Mouse (Mus musculus): Measurements from ENCODE around the gene Sema4a.

Sema4a gene

DNA sequence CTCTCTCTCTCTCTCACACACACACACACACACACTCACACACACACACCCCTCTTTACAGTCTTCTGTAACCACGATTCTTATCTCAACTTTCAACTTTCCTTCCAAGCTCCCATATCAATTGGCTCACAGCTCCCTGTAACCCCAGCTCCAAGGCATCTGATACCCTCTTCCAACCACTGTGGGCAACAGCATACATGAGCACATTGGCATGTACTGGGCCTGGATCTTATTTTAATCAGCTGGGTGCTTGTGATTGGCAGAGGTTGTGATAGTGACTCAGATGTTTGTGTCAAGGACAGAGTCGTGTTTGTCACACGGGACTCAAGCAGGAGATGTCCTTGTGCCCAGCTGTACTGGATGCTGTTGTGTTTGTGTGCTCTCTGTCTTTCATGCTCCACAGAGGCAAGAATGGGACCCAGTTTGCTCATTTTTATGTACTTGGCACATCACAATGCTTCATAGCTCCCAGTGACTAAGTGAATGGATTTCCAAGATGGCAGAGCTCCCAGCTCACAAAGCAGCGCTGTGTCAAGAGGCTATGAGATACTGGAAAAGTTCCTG lies 33.6 kb downstream of the Sema4a start:
- DNase-seq (ENCODE audit: low spot score in 2 of 2) = no peak

DNA sequence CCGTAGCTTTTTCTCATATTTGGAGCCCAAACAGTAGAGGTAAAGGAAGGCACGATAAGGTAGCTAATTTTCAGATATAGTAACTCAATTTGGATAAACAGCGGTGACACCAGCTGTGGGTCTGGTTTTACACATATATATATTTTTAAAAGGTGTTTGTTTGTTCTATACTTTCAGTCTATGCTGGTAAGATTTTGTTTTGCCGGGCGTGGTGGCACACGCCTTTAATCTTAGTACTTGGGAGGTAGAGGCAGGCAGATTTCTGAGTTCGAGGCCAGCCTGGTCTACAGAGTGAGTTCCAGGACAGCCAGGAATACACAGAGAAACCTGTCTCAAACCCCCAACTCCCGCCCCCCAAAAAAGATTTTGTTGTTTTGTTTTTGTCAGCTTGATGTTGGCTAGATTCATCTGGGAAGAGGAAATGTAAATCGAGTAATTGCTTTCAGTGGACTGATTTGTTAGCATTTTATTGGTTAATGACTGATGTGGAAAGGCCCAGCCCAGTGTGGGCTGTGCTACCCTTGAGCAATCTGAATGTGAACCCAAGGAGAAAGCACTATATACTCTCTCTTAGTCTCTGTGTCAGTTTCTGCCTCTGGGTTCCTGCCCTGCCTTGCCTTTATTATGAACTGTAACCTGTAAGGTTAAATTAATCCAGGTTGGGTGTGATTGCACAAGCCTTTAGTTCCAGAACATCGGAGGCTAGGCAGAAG lies 35.1 kb downstream of the Sema4a start:
- no peak for DNase-seq (ENCODE audit: low spot score in 2 of 2)

- DNase-seq (ENCODE audit: low spot score in 2 of 2) = no peak
Observed at GRCm38 (mm10) chr3:88425330-88425689, 35.7 kb downstream of the Sema4a start.

- DNase-seq (ENCODE audit: low spot score in 2 of 2) = peak; percentile 93 to 96
Observed at GRCm38 (mm10) chr3:88424605-88425329, 36.2 kb downstream of the Sema4a start, which contains the start of gene Slc25a44. TSS of gene Slc25a44 (minus strand) at chr3:88425139.

- no peak for DNase-seq (ENCODE audit: low spot score in 2 of 2)
Observed at GRCm38 (mm10) chr3:88422020-88422720, 38.8 kb downstream of the Sema4a start.

GRCm38 (mm10) chr3:88420771-88421170 lies 40.2 kb downstream of the Sema4a start:
- DNase-seq (ENCODE audit: low spot score in 2 of 2) = no peak

GRCm38 (mm10) chr3:88418016-88418415 lies 43.0 kb downstream of the Sema4a start:
- DNase-seq (ENCODE audit: low spot score in 2 of 2) = no peak

GRCm38 (mm10) chr3:88415668-88416067 lies 45.3 kb downstream of the Sema4a start:
- DNase-seq (ENCODE audit: low spot score in 2 of 2) = no peak

- DNase-seq (ENCODE audit: low spot score in 2 of 2) = no peak
Observed at GRCm38 (mm10) chr3:88412636-88413035, 48.3 kb downstream of the Sema4a start.

DNA sequence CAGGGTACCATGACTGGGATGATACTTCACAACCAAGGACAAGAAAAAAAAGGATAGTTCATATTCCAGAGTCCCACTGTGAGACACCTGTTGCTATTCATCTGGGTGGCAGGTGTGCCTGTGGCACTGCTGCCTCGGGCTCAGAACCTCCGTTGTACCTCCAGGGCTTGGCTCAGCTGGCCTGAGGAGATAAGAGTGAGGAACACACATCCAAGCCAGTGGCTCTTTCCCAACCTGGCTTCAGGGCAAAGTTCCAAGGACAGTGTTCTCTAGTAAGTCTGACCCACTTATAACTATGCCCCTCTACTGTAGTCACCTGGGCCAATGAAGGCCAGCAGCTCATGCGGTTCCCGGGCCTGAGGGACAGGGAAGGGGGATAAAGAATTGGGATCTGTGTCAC lies 49.3 kb downstream of the Sema4a start:
- no peak for DNase-seq (ENCODE audit: low spot score in 2 of 2)

- no peak for DNase-seq (ENCODE audit: low spot score in 2 of 2)
Observed at GRCm38 (mm10) chr3:88410645-88411031, 50.3 kb downstream of the Sema4a start.

DNA sequence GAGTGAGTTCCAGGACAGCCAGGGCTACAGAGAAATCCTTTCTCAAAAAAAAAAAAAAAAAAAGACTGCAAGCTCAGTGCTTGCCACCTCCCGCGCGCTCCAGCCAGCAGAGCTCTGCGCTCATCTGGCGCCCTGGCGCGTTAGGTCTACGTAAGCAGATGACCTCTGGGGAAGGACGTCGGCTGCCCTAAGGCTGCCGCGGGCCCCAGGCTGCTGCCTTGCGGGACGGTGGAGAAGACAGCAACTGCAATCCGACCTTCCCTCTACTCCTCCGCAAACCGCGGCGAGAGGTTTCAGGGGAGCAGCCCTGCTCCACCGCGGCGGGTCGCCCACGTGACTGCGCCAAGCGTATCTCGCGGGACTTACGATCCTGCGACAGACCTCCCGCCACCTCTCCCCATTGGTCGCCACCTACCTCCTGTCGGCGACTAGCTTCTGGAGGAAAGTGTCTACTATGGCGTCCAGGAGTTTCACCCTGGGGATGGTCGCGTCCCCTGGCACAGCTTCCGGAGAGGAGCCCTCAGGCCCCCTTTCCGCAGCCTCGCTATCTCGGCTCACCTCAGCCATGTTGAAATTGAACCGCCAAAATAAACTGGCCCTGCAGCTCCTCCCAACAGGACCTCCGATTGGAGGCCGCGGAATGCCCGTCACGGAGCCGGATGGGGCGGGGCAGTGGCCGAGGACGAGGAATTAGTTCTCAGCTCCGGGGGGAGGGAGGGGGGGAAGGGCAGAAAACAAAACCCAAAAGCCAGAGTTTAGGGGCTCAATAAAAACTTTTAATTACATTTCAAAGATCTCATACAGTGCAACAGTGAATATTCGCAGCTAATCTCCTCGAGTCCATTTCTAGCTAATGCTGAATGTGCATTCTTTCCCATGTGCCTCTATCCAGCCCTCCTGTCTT lies 51.0 kb downstream of the Sema4a start, which contains the start of gene Pmf1:
Pmf1 (minus strand) TSS at position 591 of the 904 bp plus-strand sequence.
- DNase-seq (ENCODE audit: low spot score in 2 of 2) = peak; percentile 84 to 87

DNA sequence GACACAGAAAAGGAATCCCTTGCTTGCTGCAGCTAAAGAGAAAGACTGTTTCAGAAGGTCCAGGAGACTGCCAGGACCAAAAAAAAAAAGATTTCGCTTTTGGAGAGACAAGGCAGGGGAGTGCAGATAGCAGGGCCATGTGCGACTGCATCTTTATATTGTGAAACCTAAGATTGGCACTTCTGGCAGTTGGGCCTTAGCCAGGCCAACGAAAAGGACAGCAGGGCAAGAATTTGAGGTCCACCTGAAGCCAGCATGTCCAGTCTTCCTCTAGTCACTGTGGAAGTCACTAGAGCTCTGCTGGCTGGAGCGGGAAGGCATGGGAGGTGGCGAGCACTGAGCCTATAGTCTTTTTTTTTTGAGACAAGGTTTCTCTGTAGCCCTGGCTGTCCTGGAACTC lies 52.0 kb downstream of the Sema4a start:
- no peak for DNase-seq (ENCODE audit: low spot score in 2 of 2)

- no peak for DNase-seq (ENCODE audit: low spot score in 2 of 2)
Observed at GRCm38 (mm10) chr3:88407529-88407928, 53.5 kb downstream of the Sema4a start.

- peak; percentile 25 to 39 for DNase-seq (ENCODE audit: low spot score in 2 of 2)
Observed at GRCm38 (mm10) chr3:88407090-88407489, 53.9 kb downstream of the Sema4a start.

DNA sequence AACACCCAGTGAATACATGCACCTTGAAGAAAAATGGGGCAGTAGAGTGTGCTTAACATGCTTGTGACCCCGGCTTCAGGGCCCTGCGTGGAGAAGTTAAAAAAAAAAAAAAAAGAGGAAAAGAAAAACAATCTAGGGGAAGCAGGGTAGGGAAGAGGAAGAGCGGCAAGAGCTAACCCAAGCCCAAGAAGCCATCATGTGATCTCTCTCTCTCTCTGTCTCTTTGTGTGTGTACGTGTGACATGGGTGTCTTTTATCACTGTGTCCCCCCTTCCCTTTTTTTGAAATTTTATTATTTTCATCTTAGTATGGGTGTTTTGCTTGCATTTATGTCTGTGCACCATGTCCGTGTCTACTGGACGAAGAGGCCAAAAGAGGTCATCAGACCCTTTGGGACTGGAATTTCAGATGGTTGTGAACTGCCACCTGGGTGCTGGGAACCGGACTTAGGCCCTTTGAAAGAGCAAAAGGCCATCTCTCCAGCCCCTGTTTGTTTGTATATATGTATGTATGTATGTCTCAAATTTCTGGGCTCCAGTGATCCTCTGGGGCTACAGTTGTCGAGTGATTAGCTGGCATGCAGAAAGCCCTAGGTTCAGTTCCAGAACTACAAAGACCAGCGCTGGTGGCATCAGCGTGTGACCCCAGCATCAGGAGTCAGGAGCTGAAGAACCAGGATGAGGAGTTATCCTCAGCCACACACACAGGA lies 57.3 kb downstream of the Sema4a start:
- DNase-seq (ENCODE audit: low spot score in 2 of 2) = no peak

- no peak for DNase-seq (ENCODE audit: low spot score in 2 of 2)
Observed at GRCm38 (mm10) chr3:88398666-88399065, 62.3 kb downstream of the Sema4a start.

DNA sequence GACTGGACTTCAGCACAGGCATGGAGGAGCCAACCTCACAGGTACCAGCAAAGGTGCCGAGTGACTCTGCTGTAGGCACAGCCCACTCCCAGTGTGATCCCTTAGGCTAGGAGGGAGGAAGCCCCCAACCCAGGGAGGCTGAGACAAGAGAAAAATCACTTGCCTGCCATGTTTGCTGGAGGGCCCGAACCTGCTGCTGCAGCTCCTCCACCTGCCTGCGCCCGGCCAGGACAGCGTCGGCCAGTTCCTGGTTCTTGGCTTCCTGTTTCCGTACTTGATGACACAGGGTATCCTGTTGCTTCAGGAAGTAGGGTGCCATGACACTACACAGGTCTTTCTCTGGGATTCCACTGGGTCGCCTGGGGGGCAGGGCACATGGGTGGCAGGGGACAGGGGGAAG lies 65.2 kb downstream of the Sema4a start:
- DNase-seq (ENCODE audit: low spot score in 2 of 2) = no peak

DNA sequence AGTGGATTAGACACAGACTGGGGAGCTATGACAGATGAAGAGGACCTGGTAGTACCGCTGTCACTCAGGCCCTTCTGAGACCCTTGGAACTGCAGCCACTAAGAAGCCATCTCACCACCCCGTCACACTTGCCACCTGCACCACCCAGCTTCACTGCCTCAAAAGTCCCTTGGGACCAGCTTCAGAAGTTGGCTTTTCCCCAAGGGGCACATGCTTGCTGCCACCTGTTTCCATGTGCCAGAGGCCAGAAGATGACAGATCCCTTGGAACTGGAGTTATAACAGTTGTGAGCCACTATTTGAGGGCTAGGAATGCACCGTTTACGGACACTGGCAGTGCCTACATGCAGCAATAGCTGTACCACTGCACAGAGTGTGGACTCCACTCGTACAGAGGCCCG lies 65.7 kb downstream of the Sema4a start:
- no peak for DNase-seq (ENCODE audit: low spot score in 2 of 2)

- DNase-seq (ENCODE audit: low spot score in 2 of 2) = no peak
Observed at GRCm38 (mm10) chr3:88393776-88394375, 67.1 kb downstream of the Sema4a start.
